Mouse (Mus musculus) spleen, adult 2 months (tissue): ENCODE data around the gene Mlh3.

ENCODE experiments used
- CTCF ChIP-seq: fragments of 200-500 bp; IDR thresholded peaks from 2 replicates; pipeline ENCODE4 v1.5.1; 2011; ENCODE audit warnings: mild to moderate bottlenecking, inconsistent platforms; ENCODE audit not compliant: insufficient read depth, insufficient read length, insufficient replicate concordance; ENCODE audit errors: extremely low read depth
- POLR2A ChIP-seq: fragments of 200-500 bp; IDR thresholded peaks from 2 replicates; pipeline ENCODE4 v1.6.1; 2011; ENCODE audit warnings: low read depth, low read length, inconsistent platforms

DNA sequence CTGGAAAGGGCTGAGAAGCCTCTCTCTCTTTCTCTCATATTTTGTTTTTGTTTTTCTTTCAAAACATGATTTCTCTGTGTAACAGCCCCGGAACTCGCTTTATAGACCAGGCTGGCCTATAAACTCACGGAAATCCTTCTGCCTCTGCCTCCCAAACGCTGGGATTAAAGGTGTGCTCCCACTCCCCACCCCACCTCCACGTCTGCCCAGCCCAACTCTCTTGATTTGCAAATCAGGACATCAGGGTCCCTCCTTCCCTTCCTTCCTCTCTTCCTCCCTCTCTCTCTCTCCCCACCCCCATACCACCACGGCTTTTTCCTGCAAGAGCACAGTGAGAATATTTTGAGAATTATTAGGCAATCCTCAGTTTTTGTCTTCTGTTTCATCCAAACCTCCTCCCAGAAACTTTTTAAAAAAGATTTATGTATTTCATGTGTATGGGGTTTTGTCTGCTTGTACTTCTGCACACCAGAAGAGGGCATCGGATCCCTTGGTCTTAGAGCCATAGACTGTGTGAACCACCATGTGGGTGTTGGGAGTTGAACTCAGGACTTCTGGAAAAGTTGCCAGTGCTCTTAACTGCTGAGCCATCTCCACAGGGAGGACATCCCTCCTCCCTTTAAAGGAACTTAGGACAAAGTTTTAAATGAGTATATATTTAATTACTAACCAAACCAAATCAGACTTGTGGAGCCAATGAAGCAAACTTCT, 888 bp upstream of the Mlh3 start:
- TF ChIP-seq CTCF (no peak), POLR2A (no peak)
